Mouse (Mus musculus) erythroblast, embryonic 14.5 days (primary cell): ENCODE measurements at regions not wholly inside any gene's neighbourhood (a gene's known extent, or its start where the extent isn't known, plus 50 kb on each side); places are given as distances from the start of the nearest gene placed in this dataset.

Source experiments
- GATA1 ChIP-seq: IDR thresholded peaks from 2 replicates; pipeline ENCODE4 v1.6.1; 2012; ENCODE audit warnings: low read length, inconsistent platforms, mixed read lengths
- TAL1 ChIP-seq: IDR thresholded peaks from 3 replicates; pipeline ENCODE4 v1.6.1; 2012; ENCODE audit warnings: low read length, inconsistent platforms, mixed read lengths

DNA sequence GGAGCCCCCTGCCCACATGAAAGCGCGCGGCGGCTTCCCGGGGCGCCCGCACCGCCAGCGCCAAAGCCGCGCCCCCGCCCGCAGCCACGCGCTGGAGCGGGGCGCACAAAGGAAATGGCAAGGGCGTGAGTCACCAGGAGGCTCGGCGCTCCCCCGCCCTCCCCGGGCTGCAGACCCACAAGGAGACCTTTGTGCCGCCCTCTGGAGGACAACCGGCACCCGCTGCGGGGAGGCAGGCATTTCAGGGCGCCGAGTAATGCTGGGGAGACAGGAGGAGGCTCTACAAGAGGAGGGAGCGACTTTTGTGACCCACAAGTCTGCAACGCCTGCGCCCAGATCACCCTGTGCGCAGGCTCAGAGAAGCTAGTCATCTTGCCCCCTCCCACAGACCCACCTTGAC lies 234.9 kb downstream of the Opa1 start:
- TF ChIP-seq TAL1 (no peak), GATA1 (no peak)
